Mouse (Mus musculus): ENCODE measurements around the gene Strn3.
"Not testable (repeated sequence)": the region's sequence is repeated elsewhere in the genome, so short reads cannot be mapped to it uniquely, and the experiment has no call there.

Strn3 gene

DNA sequence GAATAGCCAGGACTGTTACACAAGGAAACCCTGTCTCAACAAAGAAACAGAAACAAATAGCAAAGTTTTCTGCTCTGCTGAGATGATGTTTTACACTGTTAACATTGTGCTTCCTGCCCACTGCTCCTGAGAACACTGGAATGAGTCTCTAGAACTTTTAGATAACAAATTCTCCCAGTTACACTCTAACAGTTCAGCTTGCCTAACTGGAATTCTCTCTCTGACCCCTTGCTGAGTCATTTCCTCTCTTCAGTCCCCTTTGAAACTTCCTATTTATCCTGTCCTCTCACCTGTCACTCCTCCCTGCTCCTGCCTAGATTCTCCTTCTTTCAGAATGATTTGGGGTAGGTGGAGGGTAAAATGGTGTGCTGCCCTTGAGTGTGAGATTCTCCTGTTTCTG is 2.4 kb upstream of the Strn3 start:
- no peak for DNase-seq (ENCODE audit: extremely low spot score, low read depth, low spot score)

DNA sequence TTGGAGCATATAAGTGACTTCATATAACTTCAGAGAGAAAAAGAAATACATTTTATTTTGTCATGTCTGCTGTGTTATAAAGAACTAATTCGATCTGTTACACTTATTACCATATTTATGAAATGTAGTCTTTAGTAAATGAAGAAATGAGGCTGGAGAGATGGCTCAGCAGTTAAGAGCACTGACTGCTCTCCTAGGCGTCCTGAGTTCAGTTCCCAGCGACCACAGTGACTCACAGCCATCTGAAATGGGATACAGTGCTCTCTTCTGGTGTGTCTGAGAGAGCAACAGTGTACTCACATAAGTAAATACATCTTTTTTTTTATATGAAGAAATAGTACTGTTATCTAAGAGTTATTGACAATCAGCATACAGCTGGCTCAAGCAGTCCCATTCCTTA is 1.7 kb upstream of the Strn3 start:
- DNase-seq (ENCODE audit: extremely low spot score, low read depth, low spot score) = no peak

DNA sequence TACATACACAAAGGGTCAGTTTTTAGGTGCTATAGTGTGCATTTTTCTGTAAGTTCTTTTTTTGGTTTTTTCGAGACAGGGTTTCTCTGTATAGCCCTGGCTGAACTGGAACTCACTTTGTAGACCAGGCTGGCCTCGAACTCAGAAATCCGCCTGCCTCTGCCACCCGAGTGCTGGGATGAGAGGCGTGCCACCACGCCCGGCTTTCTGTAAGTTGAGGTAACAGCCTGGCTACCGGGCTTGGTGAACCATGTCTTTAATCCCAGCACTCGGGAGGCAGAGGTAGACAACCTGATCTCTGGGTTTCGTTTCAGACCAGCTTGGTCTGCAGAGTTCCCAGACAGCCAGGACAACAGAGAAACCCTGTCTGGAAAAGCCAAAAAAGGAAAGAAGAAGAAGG is 1.2 kb upstream of the Strn3 start:
- not testable (repeated sequence) for DNase-seq (ENCODE audit: extremely low spot score, low read depth, low spot score)

DNA sequence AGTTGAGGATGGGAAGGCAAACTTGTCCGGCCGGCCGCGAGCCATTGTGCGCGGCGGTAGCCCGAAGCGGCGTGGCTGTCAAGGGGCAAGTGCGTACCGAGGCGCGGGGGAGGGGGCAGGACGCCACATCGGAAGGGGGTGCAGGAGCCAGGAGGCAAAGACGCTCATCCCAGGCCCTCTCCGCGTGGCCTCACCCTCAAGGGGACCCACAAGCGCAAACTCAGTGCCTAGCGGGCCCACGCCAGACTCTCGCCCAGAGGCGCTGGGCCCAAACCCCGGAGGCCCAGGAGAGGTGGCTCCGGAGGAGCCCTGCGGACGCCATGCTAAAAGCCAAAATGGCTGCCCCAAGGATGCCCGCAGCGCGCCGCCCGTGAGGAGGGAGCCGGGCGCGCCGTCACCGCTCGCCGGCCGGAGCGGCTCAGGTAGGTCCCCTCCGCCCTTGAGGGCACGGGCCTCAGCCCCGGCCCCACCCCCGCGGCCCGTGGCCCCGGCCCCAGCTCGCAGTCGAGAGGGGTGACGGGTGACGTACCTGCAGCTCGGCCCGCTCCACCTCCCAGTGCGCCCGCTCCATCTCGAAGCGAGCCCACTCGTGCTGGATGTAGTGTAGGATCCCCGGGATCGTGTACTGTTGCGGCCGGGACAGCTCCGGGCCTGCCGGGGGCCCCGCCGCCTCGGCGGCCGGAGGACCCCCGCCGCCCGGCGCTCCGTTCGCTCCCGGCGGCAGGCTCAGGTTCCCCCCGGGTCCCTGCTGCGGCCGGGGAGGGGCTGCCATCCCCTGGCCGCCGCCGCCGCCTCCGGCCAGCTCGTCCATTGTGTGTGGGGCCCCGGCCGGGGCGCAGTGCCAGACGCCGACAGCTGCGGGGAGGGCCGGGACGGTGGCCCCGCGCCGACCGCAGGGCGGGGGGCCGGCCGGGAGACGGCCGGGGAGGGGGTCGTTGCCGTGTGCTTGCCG is 528 bp downstream of the Strn3 start, which contains the start of gene Ap4s1:
Gene Ap4s1 (plus strand): TSS at position 141 of the 952 bp plus-strand sequence.
- no peak for DNase-seq (ENCODE audit: extremely low spot score, low read depth, low spot score)

DNA sequence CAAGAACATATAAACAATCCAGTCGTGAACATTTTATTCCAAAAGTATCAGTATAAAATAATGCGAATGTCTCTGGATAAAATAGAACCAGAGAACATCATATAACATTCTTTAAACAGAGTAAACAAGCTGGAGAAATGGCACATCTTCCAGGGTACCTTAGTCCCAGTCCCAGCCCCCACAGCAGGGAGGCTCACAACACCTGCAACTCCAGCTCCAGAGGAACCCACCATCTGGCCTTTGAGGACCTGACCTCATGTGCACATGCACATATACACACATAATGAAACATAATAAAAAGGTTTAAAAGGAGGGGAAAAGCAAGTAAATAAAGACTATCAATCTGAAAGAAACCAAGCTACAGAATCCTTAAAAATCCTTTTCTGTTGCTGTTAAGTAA is 3.2 kb downstream of the Strn3 start:
- DNase-seq (ENCODE audit: extremely low spot score, low read depth, low spot score) = no peak

DNA sequence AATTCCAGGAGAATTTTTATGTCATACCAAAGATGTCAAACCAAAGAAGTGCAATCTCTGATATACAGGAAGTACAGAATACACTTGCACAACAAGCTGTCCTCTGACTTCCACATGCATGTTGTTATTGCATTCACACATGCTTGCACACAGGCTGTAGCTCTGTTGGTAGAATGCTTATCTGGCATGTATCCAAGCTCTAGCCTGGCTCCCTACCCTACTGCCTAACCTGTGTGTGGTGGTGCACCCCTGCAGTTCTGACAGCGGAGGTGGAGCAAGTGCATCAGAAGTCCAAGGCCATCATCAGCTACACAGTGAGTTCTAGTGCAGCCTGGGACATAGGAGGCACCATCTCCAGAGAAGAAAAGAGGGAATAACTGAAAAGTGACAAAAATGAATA is 12.9 kb downstream of the Strn3 start:
- no peak for DNase-seq (ENCODE audit: extremely low spot score, low read depth, low spot score)

DNA sequence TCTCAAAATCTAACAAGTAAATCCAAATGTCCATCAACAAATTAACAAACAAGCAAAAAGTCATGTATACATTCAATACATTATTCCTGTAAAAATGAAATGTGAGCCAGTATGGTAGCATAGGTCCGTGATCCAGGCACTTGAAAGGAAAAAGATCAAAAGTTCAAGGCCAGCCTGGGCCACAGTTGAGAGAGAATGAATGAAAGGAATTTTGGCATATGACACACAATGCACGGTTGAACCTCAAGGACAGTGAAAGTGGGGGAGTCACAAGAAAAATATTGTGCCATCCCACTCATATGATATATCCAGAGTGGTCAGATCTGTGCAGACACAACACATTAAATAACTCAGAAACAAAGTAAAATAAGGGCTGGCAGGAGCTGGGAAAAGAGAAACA is 15.3 kb downstream of the Strn3 start:
- DNase-seq (ENCODE audit: extremely low spot score, low read depth, low spot score) = no peak

DNA sequence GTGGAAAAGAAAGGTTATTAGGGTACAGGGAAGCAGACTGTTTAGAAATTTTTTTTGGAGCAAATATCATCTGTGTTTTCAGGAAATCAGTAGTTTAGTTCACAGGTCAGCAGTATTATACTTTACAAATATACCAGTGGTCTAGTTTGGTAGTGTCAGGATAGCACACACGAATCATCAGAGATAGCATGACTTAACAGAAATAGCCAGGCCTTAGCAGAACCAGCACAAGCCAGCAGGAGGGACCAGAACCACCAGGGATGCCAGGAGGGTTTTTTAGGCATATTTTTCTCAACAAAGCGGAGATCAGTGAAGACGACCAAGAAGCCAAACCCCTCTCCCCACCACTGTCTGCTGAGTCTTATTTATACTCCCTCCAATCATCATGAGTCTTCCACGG is 18.4 kb downstream of the Strn3 start:
- DNase-seq (ENCODE audit: extremely low spot score, low read depth, low spot score) = no peak

DNA sequence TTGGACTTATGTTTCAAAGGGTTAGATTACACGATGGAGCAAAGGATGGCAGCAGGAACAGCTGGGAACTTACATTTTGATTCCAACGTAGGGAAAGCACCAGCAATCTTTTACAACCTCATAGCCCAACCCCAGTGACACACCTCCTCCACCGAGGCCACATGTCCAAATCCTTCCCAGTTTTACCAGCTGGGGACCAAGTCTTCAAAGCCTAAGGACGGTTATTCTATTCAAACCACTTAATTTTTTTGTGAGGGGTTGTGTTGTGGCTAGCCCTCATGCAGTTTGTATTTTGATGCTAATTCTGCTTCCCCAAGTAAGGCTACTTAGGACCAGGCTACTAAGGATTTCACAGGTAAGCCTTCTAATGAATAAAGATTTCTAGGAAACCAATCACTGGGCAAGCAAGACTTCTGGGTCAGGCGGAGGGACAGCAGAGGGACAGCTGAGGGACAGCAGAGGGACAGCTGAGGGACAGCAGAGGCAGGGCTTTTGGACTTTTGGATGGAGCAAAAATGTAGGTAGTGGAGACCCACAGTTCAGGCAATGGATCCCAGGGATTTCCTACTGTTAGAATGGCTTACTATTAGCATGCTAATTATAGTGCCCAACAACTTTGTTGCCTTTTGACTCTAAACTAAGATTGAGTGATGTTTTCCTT is 20.3 kb downstream of the Strn3 start:
- DNase-seq (ENCODE audit: extremely low spot score, low read depth, low spot score) = no peak

DNA sequence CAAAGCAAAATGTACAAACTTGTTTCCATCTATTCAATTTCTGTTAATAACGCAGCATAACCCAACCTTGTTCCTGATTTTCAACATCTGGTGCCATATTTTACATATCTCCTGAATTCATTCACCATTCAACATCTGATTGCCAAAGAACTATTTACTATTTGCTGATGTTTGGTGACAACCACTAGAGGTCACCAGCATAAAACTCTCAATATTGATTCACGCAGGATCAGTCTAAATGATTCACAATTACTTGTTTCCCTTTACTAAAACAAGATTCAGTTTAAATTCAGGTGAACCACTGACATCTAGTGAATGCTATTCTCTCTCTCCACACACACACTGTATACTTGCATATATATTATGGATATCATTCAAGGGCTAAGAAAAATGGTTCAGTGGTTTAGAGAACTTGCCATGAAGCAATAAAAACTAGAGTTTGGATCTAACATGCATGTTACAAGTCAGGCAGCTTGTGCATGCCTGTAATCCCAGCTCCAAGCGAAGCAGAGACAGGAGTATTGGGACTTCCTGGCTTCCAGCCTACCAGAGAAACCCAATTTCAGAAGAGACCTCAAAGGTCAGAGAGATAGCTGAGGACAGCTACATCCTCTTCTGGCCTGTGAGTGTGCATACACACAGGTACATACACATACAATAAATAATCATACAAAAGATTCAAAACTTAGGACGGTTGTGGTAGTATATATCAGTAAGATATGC is 24.8 kb downstream of the Strn3 start:
- DNase-seq (ENCODE audit: extremely low spot score, low read depth, low spot score) = no peak

DNA sequence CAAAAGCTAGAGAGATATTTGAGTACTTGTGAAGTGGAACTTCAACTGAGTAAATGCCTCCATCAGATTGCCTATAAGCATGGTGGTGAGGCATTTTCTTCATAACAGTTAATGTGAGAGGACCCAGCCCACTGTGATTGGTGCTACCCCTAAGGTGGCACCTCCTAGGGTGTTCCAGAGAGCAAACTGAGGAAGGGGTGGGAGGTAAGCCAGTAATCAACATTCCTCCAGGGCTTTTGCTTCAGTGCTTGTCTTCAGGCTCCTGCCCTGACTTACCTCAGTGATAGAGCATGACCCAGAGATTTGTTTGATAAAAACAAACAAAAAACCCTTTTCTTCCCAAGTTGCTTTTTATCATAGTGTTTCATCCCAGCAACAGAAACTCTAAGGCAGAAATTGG is 27.8 kb downstream of the Strn3 start:
- DNase-seq (ENCODE audit: extremely low spot score, low read depth, low spot score) = no peak

DNA sequence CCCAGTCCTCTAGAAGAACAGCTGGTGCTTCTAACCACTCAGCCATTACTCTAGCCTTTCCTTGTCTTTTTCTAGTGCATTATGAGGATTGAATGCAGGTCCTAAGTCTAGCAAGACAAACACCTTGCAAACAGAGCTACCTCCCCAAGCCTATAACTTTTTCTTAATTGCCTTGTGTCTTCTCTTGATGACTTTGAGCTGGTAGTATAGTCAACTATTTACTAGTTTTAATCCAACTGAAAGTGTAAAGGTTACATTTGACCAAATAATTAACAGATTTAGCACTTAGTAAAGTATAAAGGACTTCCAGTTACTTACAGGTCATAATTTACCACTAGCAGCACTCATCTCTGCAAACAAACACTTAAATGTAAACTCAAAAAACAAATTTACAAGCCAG is 28.7 kb downstream of the Strn3 start:
- DNase-seq (ENCODE audit: extremely low spot score, low read depth, low spot score) = no peak

DNA sequence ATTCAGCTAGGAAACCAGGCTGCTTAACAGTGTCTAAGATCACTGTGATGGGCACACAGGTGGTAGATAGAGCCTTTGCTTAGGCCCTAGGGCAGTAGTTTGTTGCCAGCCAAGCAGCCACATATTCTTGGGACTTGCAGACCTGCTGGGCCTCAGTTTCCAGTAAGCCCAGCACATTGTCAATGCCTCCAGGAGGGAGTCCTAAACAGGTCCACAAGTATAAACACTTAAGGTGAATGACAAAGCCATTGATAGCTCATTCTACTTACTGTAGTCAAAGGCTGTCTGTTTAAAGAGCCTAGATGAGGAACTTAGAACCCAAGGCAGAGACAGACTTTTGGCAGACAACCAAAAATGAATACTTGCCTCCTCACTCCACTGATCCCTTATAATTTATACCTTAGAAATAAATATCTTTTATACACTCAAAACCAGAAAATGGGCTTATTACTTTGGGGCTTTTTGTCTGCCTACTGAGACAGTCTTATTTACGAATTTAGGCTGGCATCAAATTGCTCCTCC is 35.7 kb downstream of the Strn3 start:
- DNase-seq (ENCODE audit: extremely low spot score, low read depth, low spot score) = no peak

DNA sequence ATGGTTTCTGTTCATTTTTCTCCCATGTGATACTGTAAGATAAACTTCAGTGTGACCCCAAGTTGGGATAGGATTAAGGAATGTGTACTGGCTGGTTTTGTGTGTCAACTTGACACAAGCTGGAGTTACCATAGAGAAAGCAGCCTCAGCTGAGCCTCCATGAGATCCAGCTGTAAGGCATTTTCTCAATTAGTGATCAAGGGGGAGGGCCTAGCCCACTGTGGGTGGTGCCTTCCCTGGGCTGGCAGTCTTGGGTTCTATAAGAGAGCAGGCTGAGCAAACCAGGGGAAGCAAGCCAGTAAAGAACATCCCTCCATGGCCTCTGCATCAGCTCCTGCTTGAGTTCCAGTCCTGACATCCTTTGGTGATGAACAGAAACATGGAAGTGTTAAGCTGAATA is 42.3 kb downstream of the Strn3 start:
- DNase-seq (ENCODE audit: extremely low spot score, low read depth, low spot score) = not testable (repeated sequence)

DNA sequence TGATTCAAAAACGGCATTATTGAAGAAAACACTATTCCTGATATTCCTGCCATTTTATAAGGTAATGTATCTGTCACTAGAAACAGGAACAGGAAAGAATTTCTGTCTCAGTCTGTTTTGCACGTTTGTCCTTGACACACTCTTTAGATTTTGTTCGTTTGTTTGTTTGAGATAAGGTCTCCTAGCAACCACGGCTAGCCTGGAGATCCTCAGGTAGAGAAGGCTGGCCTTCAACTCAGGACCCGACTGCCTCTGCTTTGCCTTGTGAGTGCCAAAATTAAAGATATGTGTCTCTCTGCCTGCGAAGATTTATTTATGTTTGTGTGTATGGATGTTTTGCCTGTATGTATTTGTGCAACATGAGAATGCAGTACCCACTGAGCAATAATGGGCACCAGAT is 49.8 kb downstream of the Strn3 start:
- DNase-seq (ENCODE audit: extremely low spot score, low read depth, low spot score) = no peak

DNA sequence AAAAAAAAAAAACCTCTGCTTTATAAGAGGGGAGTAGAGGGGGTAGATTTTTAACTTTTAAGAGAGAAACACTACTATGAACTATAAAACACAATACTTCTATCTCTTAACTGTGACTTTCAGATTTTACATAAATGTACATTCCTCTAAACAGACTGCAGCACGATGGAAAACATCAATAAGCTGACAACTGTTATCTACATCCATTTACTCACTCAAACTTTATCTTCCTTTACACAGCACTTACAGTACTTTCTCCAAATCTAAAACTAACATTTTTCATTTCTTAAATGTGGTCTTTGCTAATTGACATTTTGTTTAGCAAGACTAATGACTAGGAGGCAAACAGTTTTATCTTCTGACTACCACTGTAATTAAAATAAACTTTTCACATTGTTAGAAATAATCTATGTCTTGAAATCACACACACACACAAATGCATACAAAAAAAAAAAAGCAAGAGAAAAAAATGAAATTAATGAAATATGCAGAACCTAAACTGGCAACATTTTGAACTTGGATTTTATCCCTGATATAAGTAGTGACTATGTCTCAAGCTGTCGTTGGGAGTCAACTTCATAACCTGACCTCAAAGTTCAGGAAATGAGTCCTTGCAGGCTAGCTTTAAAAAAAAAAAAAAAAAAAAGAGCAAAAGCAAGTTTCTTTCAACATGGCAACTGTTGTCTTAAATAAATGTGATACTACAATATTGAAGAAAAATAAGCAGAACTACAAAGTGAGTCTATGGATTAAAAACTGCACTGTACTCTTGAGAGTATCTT is 54.8 kb downstream of the Strn3 start:
- no peak for DNase-seq (ENCODE audit: extremely low spot score, low read depth, low spot score)

DNA sequence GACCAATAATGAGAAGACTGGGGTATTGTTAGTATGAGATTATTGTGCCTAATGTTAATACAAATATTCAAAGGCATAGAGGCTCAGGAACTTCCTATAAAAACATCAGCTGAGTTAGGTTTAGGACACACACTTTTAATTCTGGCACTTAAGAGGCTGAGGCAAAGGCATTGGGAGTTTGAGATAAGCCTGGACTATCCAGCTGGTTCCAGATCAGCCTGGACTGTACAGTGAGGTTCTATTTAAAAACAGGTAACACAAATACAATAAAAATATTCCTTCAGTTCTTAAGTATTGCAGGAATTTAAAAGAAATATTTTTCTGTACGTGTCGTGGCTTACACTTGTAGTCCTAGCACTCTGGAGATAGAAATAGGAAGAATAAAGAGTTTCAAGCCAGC is 55.4 kb downstream of the Strn3 start:
- DNase-seq (ENCODE audit: extremely low spot score, low read depth, low spot score) = no peak

DNA sequence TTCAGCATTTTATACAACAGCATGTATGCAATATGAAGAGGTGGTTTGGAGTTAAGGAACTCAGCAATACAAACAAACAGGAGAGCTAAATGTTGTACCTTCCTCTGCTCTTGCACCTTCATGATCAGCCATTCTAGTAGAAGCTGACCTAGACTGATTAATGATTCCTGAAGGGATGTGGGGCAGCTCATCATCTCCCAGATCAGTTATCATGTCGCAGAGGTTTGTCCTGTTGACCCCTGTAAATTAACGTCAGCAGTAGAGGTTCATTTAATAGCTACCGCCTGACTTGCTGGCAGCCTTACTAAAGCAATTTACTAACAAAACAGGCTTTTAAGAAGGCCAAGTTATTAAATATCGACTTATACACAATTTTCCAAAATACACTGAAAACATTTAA is 58.2 kb downstream of the Strn3 start:
- DNase-seq (ENCODE audit: extremely low spot score, low read depth, low spot score) = no peak

DNA sequence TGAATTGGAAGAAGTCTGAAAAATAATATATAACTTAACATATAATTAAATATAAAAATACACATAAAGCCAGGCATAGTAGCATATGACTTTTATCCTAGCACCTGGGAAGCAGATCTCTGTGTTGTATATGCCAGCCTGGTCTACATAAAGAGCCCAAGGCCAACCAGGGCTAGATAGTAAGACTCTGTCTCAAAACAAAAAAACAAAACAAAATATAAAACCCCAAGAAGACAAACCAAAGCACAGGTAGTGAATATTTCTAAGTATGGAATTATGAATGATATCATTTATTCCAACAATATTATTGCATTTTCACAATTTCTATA is 68.4 kb downstream of the Strn3 start:
- DNase-seq (ENCODE audit: extremely low spot score, low read depth, low spot score) = no peak

DNA sequence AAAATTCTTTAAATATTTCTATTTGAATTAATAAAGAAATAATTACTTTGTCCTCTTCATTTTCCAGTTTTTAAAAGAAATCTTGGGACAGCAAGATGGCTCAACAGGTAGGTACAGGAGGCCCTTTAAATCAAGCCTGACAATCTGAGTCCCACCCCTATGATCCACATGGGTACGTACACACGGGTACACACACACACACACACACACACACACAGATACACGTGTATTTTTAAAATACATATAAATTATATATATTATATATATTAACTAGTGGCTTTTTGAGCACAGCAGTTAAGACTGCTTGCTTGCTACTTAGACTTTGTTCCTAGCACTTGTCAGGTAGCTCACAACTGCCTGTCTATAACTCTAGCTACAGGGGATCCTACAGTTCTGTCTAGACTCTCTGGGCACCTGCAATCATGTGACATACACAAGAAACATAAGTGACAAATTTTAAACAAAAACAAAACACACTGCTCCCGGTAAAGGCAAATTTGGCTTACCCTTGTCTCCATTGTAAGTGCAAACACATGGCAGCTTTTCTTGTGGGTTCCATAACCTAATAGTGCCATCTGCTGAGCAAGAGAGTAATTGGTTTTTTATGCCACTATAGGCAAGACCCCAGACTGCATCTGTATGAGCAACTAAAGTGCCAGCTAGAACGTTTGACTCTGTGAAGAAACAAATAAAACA is 68.9 kb downstream of the Strn3 start:
- DNase-seq (ENCODE audit: extremely low spot score, low read depth, low spot score) = no peak

All from hindlimb bud, embryonic 11.5 days (tissue).